Mouse (Mus musculus) lung, postnatal 0 days (tissue): Measurements from ENCODE around the gene Actr6.

Source experiments
- CTCF ChIP-seq: IDR thresholded peaks from 2 replicates; pipeline ENCODE4 v1.5.1; 2016; ENCODE audit warnings: antibody characterized with exemption, mild to moderate bottlenecking
- EP300 ChIP-seq: IDR thresholded peaks from 2 replicates; pipeline ENCODE4 v1.6.1; 2016; ENCODE audit warnings: antibody characterized with exemption, mild to moderate bottlenecking, control low read depth

DNA sequence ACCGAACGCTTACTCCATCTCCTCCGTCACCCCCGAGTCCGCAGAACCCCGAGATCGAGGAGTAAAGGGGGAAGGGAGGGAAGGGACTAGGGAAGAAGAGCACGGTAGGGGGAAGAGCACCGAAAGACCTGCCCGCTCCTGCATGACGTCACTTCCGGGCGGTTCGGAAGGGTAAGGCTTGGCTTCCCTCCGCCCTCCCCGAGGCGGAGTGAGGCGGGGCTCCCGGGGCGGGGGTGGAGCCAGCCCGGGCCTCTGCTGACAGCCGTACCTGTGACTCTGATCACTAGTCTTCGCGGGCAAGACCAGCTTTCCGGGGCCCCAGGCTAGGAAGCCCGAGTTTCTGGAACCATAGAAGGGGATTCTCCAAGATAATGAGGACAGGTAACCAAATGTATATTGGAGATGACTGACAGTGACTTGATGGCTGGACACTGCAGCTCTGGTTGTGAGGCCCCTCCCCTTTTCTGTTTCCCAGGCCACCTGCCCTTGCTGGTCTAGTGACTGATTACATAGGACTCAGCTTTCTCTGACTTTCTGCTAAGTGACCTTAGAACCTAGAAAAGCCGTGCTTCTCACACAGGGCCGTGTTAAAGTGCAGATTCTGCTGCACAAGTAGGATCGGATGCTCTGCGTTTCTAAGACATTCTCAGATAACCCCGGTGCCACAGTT is 45.8 kb downstream of the Actr6 start, which contains the start of gene Scyl2:
- no peak for TF ChIP-seq CTCF
- no peak for TF ChIP-seq EP300
